Mouse (Mus musculus) midbrain, embryonic 13.5 days (tissue): ENCODE data around the gene App. TPM values are rescaled to one million over a fixed set of nuclear protein-coding genes. Genes with fewer than 3 reads are reported as not detected.

Experiments used
- ATAC-seq: fragments of 200-750 bp; cut with Nextera tagmentation; 2 replicates; pipeline ENCODE4 v1.8.0; 2017; ENCODE audit warnings: mild to moderate bottlenecking, moderate TSS enrichment, moderate library complexity
- H3K27ac ChIP-seq: fragments of 300-500 bp; sonication (generic); 2 replicates; pipeline ENCODE4 v1.5.1; 2015; ENCODE audit warnings: inconsistent platforms, mild to moderate bottlenecking, moderate library complexity
- H3K27me3 ChIP-seq: fragments of 300-500 bp; sonication (generic); 2 replicates; pipeline ENCODE4 v1.6.1; 2015; ENCODE audit warnings: mild to moderate bottlenecking, inconsistent platforms
- H3K36me3 ChIP-seq: fragments of 300-500 bp; sonication (generic); 2 replicates; pipeline ENCODE4 v1.6.1; 2015; ENCODE audit warnings: mild to moderate bottlenecking, inconsistent platforms
- H3K4me1 ChIP-seq: fragments of 300-500 bp; sonication (generic); replicated peaks from 2 replicates; pipeline ENCODE4 v1.6.1; 2015; ENCODE audit warnings: inconsistent platforms
- H3K4me2 ChIP-seq: fragments of 300-500 bp; sonication (generic); replicated peaks from 2 replicates; pipeline ENCODE4 v1.6.1; 2015; ENCODE audit warnings: moderate library complexity, mild to moderate bottlenecking, inconsistent platforms
- H3K4me3 ChIP-seq: fragments of 300-500 bp; sonication (generic); replicated peaks from 2 replicates; pipeline ENCODE4 v1.5.1; 2015; ENCODE audit warnings: mild to moderate bottlenecking, inconsistent platforms
- H3K9ac ChIP-seq: fragments of 300-500 bp; sonication (generic); replicated peaks from 2 replicates; pipeline ENCODE4 v1.6.1; 2015; ENCODE audit warnings: mild to moderate bottlenecking, inconsistent platforms
- H3K9me3 ChIP-seq: fragments of 300-500 bp; sonication (generic); 2 replicates; pipeline ENCODE4 v1.6.1; 2016; ENCODE audit warnings: mild to moderate bottlenecking, inconsistent platforms
- WGBS: fragments of 180-500 bp; shearing (Covaris S2); methylation state at CpG from one replicate; pipeline ENCODE4 v1.1.7; 2015; 5-methylcytosine and 5-hydroxymethylcytosine counted together
- polyA plus RNA-seq: library from polyadenylated mRNA; unstranded; fragments of >200 nt; fragmentation: Nextera tagmentation; extraction: Ambion mirVana; gene quantifications from 2 replicates; pipeline ENCODE4 v1.2.1, GENCODE M21; 2015

App gene
- polyA plus RNA-seq, 1 experiment from 2014 or later: 271 TPM

GRCm38 (mm10) chr16:85168821-85169220 is 4.7 kb downstream of the App start:
- ATAC-seq: no peak
- Histone ChIP-seq H3K4me1 (peaks cover 39% of the 10 kb centered on the region), H3K9me3 (no peaks in the 10 kb centered on the region), H3K36me3 (peaks cover 11% of the 10 kb centered on the region), H3K27ac (0 out of 2 replicates have a peak overlapping the region, but pooled peaks have one; percentile 14), H3K27me3 (no peaks in the 10 kb centered on the region), H3K9ac (no peak overlapping the region), H3K4me3 (no peak overlapping the region), H3K4me2 (0 out of 2 replicates have a peak overlapping the region, but pooled peaks have one; percentile 6)
- WGBS: 59% methylated on average over 5 of the region's 5 CpGs

- Histone ChIP-seq H3K9me3 (no peaks in the 10 kb centered on the region), H3K27me3 (no peaks in the 10 kb centered on the region), H3K4me2 (no peak overlapping the region), H3K4me1 (peaks cover 37% of the 10 kb centered on the region), H3K4me3 (no peak overlapping the region), H3K27ac (no peak overlapping the region), H3K36me3 (peaks cover 11% of the 10 kb centered on the region), H3K9ac (no peak overlapping the region)
- WGBS: 76% methylated on average over 4 of the region's 4 CpGs
- ATAC-seq: no peak
Measured at GRCm38 (mm10) chr16:85166205-85166604, 7.4 kb downstream of the App start.

- no peak for ATAC-seq
- Histone ChIP-seq H3K36me3 (peaks cover 11% of the 10 kb centered on the region), H3K4me1 (peaks cover 32% of the 10 kb centered on the region), H3K27ac (no peak overlapping the region), H3K4me2 (no peak overlapping the region), H3K9me3 (no peaks in the 10 kb centered on the region), H3K9ac (no peak overlapping the region), H3K27me3 (no peaks in the 10 kb centered on the region), H3K4me3 (no peak overlapping the region)
- WGBS: 74% methylated on average over 7 of the region's 7 CpGs
Measured at GRCm38 (mm10) chr16:85165631-85166030, 7.9 kb downstream of the App start.

- no peak overlapping the region for H3K4me2 ChIP-seq
- no peak for ATAC-seq
- H3K9ac ChIP-seq: no peak overlapping the region
- 70% methylated on average over 7 of the region's 7 CpGs for WGBS
- no peak overlapping the region for H3K4me3 ChIP-seq
- H3K27ac ChIP-seq: no peak overlapping the region
- no peaks in the 10 kb centered on the region for H3K9me3 ChIP-seq
- peaks cover 27% of the 10 kb centered on the region for H3K4me1 ChIP-seq
- peaks cover 11% of the 10 kb centered on the region for H3K36me3 ChIP-seq
- H3K27me3 ChIP-seq: no peaks in the 10 kb centered on the region
Measured at GRCm38 (mm10) chr16:85165177-85165576, 8.4 kb downstream of the App start.

GRCm38 (mm10) chr16:85162779-85163178 is 10.8 kb downstream of the App start:
- no peak overlapping the region for H3K4me3 ChIP-seq
- H3K4me2 ChIP-seq: no peak overlapping the region
- H3K27ac ChIP-seq: no peak overlapping the region
- H3K4me1 ChIP-seq: peaks cover 8% of the 10 kb centered on the region; the same call in 1 of the 2 replicates
- H3K9me3 ChIP-seq: no peaks in the 10 kb centered on the region
- 82% methylated on average over 6 of the region's 6 CpGs for WGBS
- no peaks in the 10 kb centered on the region for H3K27me3 ChIP-seq
- no peak overlapping the region for H3K9ac ChIP-seq
- no peak for ATAC-seq
- peaks cover 4% of the 10 kb centered on the region for H3K36me3 ChIP-seq

- no peak overlapping the region for H3K9ac ChIP-seq
- no peaks in the 10 kb centered on the region for H3K36me3 ChIP-seq
- no peak overlapping the region for H3K4me2 ChIP-seq
- ATAC-seq: no peak
- WGBS: 87% methylated on average over 2 of the region's 2 CpGs
- H3K4me3 ChIP-seq: no peak overlapping the region
- H3K27ac ChIP-seq: no peak overlapping the region
- no peaks in the 10 kb centered on the region for H3K9me3 ChIP-seq
- no peaks in the 10 kb centered on the region for H3K4me1 ChIP-seq
- no peaks in the 10 kb centered on the region for H3K27me3 ChIP-seq
Measured at GRCm38 (mm10) chr16:85160140-85160539, 13.4 kb downstream of the App start.

GRCm38 (mm10) chr16:85157796-85158546 is 15.6 kb downstream of the App start:
- no peak for ATAC-seq
- WGBS: 83% methylated on average over 11 of the region's 11 CpGs
- Histone ChIP-seq H3K36me3 (no peaks in the 10 kb centered on the region), H3K4me3 (no peak overlapping the region), H3K27me3 (no peaks in the 10 kb centered on the region), H3K27ac (no peak overlapping the region), H3K9ac (no peak overlapping the region), H3K9me3 (no peaks in the 10 kb centered on the region), H3K4me2 (no peak overlapping the region), H3K4me1 (0 out of 2 replicates have a peak, but pooled peaks cover 3% of the 10 kb centered on the region)

- Histone ChIP-seq H3K4me3 (no peak overlapping the region), H3K4me2 (no peak overlapping the region), H3K9me3 (no peaks in the 10 kb centered on the region), H3K27ac (no peak overlapping the region), H3K9ac (no peak overlapping the region), H3K36me3 (no peaks in the 10 kb centered on the region), H3K27me3 (no peaks in the 10 kb centered on the region), H3K4me1 (peaks cover 6% of the 10 kb centered on the region)
- ATAC-seq: no peak
- 100% methylated on average over 2 of the region's 2 CpGs for WGBS
Measured at GRCm38 (mm10) chr16:85157156-85157555, 16.4 kb downstream of the App start.

- no peak for ATAC-seq
- H3K27me3 ChIP-seq: no peaks in the 10 kb centered on the region
- H3K9ac ChIP-seq: no peak overlapping the region
- no peak overlapping the region for H3K4me3 ChIP-seq
- no peak overlapping the region for H3K27ac ChIP-seq
- H3K36me3 ChIP-seq: no peaks in the 10 kb centered on the region
- no peaks in the 10 kb centered on the region for H3K9me3 ChIP-seq
- 68% methylated on average over 10 of the region's 10 CpGs for WGBS
- no peak overlapping the region for H3K4me2 ChIP-seq
- H3K4me1 ChIP-seq: peaks cover 16% of the 10 kb centered on the region
Measured at GRCm38 (mm10) chr16:85155836-85156235, 17.7 kb downstream of the App start.

- Histone ChIP-seq H3K4me3 (no peak overlapping the region), H3K27me3 (no peaks in the 10 kb centered on the region), H3K9ac (no peak overlapping the region), H3K9me3 (no peaks in the 10 kb centered on the region), H3K4me2 (no peak overlapping the region), H3K27ac (no peak overlapping the region), H3K4me1 (peaks cover 26% of the 10 kb centered on the region), H3K36me3 (no peaks in the 10 kb centered on the region)
- no peak for ATAC-seq
- WGBS: 89% methylated on average over 8 of the region's 8 CpGs
Measured at GRCm38 (mm10) chr16:85152457-85152856, 21.1 kb downstream of the App start.

- no peaks in the 10 kb centered on the region for H3K27me3 ChIP-seq
- ATAC-seq: no peak; the same call in 1 of the 2 replicates
- 21% methylated on average over 7 of the region's 7 CpGs for WGBS
- no peaks in the 10 kb centered on the region for H3K36me3 ChIP-seq
- H3K9me3 ChIP-seq: no peaks in the 10 kb centered on the region
- H3K4me2 ChIP-seq: no peak overlapping the region
- no peak overlapping the region for H3K4me3 ChIP-seq
- no peak overlapping the region; the same call in 1 of the 2 replicates for H3K27ac ChIP-seq
- H3K9ac ChIP-seq: no peak overlapping the region
- peaks cover 26% of the 10 kb centered on the region for H3K4me1 ChIP-seq
Measured at GRCm38 (mm10) chr16:85151681-85152080, 21.9 kb downstream of the App start.

- Histone ChIP-seq H3K27me3 (no peaks in the 10 kb centered on the region), H3K4me1 (peaks cover 28% of the 10 kb centered on the region), H3K4me3 (no peak overlapping the region), H3K9me3 (no peaks in the 10 kb centered on the region), H3K4me2 (no peak overlapping the region), H3K9ac (no peak overlapping the region), H3K36me3 (no peaks in the 10 kb centered on the region), H3K27ac (no peak overlapping the region)
- WGBS: 63% methylated on average over 9 of the region's 9 CpGs
- no peak for ATAC-seq
Measured at GRCm38 (mm10) chr16:85150902-85151301, 22.7 kb downstream of the App start.

- no peaks in the 10 kb centered on the region for H3K36me3 ChIP-seq
- H3K4me3 ChIP-seq: no peak overlapping the region
- no peaks in the 10 kb centered on the region for H3K27me3 ChIP-seq
- peaks cover 38% of the 10 kb centered on the region for H3K4me1 ChIP-seq
- ATAC-seq: no peak
- WGBS: 82% methylated on average over 1 of the region's 1 CpGs
- no peak overlapping the region for H3K9ac ChIP-seq
- no peaks in the 10 kb centered on the region for H3K9me3 ChIP-seq
- no peak overlapping the region for H3K27ac ChIP-seq
- no peak overlapping the region for H3K4me2 ChIP-seq
Measured at GRCm38 (mm10) chr16:85149509-85149871, 24.1 kb downstream of the App start.
